Comparison of ENCODE assay signal across 8 mouse cellular contexts in genomic region chr19:4232186-4232572, GRCm38 (mm10). TPM values are rescaled to one million over a fixed set of nuclear protein-coding genes. Genes with fewer than 3 reads are reported as not detected.
DNase-seq lines count a peak whose midpoint lies in the region; ATAC-seq and TF ChIP-seq lines count a peak whose summit lies in the region.

No protein-coding gene starts in this region.

- WGBS in kidney, embryonic 15.5 days, result 37% methylated on average over 2 of the region's 2 CpGs
- WGBS in heart, embryonic 15.5 days, result 18% methylated on average over 2 of the region's 2 CpGs
- 9% methylated on average over 2 of the region's 2 CpGs for WGBS in lung, embryonic 16.5 days
- 0% methylated on average over 2 of the region's 2 CpGs for WGBS in stomach, postnatal 0 days

- TF ChIP-seq EP300 in stomach, postnatal 0 days (optimal IDR thresholded peaks at IDR 0.05), result no peak

- H3K27ac ChIP-seq in kidney, embryonic 15.5 days, result peak overlapping the region; percentile 95
- H3K27ac ChIP-seq in heart, embryonic 15.5 days, result peak overlapping the region; percentile 87
- peak overlapping the region; percentile 95 for H3K27ac ChIP-seq in lung, embryonic 16.5 days (ENCODE audit: low read length)
- H3K27ac ChIP-seq in stomach, postnatal 0 days (replicated peaks), result peak overlapping the region; percentile 87

- no peak for TF ChIP-seq CTCF in stomach, postnatal 0 days (IDR thresholded peaks at IDR 0.05; ENCODE audit: low read depth)

- H3K27me3 ChIP-seq in kidney, embryonic 15.5 days, result no peaks in the 10 kb centered on the region; the same call in 1 of the 2 replicates
- H3K27me3 ChIP-seq in heart, embryonic 15.5 days, result 0 out of 2 replicates have a peak, but pooled peaks cover 3% of the 10 kb centered on the region
- H3K27me3 ChIP-seq in lung, embryonic 16.5 days (ENCODE audit: control insufficient read depth, insufficient read depth, low read depth, low read length), result no peaks in the 10 kb centered on the region; the same call in 1 of the 2 replicates
- H3K27me3 ChIP-seq in stomach, postnatal 0 days (ENCODE audit: control insufficient read depth, insufficient read depth, low read length), result no peaks in the 10 kb centered on the region

- no peaks in the 10 kb centered on the region for H3K36me3 ChIP-seq in kidney, embryonic 15.5 days
- no peaks in the 10 kb centered on the region for H3K36me3 ChIP-seq in heart, embryonic 15.5 days
- H3K36me3 ChIP-seq in lung, embryonic 16.5 days (ENCODE audit: control insufficient read depth, insufficient read depth, low read length), result no peaks in the 10 kb centered on the region
- no peaks in the 10 kb centered on the region for H3K36me3 ChIP-seq in stomach, postnatal 0 days (ENCODE audit: control insufficient read depth, insufficient read depth, low read length)

- peak overlapping the region; percentile 53 for H3K9ac ChIP-seq in kidney, embryonic 15.5 days
- peak overlapping the region; percentile 67 for H3K9ac ChIP-seq in heart, embryonic 15.5 days
- peak overlapping the region; percentile 74 for H3K9ac ChIP-seq in lung, embryonic 16.5 days (ENCODE audit: low read length)
- peak overlapping the region; percentile 66 for H3K9ac ChIP-seq in stomach, postnatal 0 days (ENCODE audit: low read length)

- DNase-seq in kidney, postnatal 4 days, result no peak
- DNase-seq in NIH3T3 (ENCODE audit: low read depth), result peak; percentile 55
- DNase-seq in stomach, postnatal 0 days (ENCODE audit: low spot score), result no peak
- no peak for DNase-seq in yolk sac, embryonic 10.5 days (ENCODE audit: low spot score)
- no peak for DNase-seq in layer of hippocampus, adult 18-20 months (ENCODE audit: low spot score in 2 of 2)

- peaks cover 51% of the 10 kb centered on the region for H3K4me1 ChIP-seq in kidney, embryonic 15.5 days
- peaks cover 16% of the 10 kb centered on the region for H3K4me1 ChIP-seq in heart, embryonic 15.5 days (replicated peaks)
- peaks cover 19% of the 10 kb centered on the region for H3K4me1 ChIP-seq in lung, embryonic 16.5 days (replicated peaks; ENCODE audit: control insufficient read depth, insufficient read depth, low read length)
- peaks cover 3% of the 10 kb centered on the region; the same call in 1 of the 2 replicates for H3K4me1 ChIP-seq in stomach, postnatal 0 days (replicated peaks; ENCODE audit: control insufficient read depth, insufficient read depth)

- H3K4me3 ChIP-seq in kidney, embryonic 15.5 days (replicated peaks), result peak overlapping the region; percentile 53
- H3K4me3 ChIP-seq in heart, embryonic 15.5 days, result peak overlapping the region; percentile 61
- H3K4me3 ChIP-seq in lung, embryonic 16.5 days (ENCODE audit: low read length), result peak overlapping the region; percentile 67
- H3K4me3 ChIP-seq in stomach, postnatal 0 days (ENCODE audit: low read depth, low read length), result peak overlapping the region; percentile 47

- peak; percentile 8 for ATAC-seq in kidney, embryonic 15.5 days (replicated peaks; ENCODE audit: low FRiP score)
- 0 out of 2 replicates have a peak, but pooled peaks have one; percentile 3 for ATAC-seq in heart, embryonic 15.5 days (replicated peaks; ENCODE audit: insufficient number of reproducible peaks, insufficient read depth, low FRiP score, low read depth)
- peak; percentile 27 for ATAC-seq in lung, embryonic 16.5 days (ENCODE audit: low read depth)
- no peak for ATAC-seq in stomach, postnatal 0 days (ENCODE audit: low FRiP score, low TSS enrichment)

- H3K9me3 ChIP-seq in kidney, embryonic 15.5 days (replicated peaks), result no peaks in the 10 kb centered on the region
- H3K9me3 ChIP-seq in heart, embryonic 15.5 days (replicated peaks), result no peaks in the 10 kb centered on the region
- H3K9me3 ChIP-seq in lung, embryonic 16.5 days (ENCODE audit: control insufficient read depth, low read length), result no peaks in the 10 kb centered on the region
- no peaks in the 10 kb centered on the region for H3K9me3 ChIP-seq in stomach, postnatal 0 days (ENCODE audit: control insufficient read depth, low read length)

- H3K4me2 ChIP-seq in kidney, embryonic 15.5 days, result peak overlapping the region; percentile 67
- H3K4me2 ChIP-seq in heart, embryonic 15.5 days, result peak overlapping the region; percentile 85
- H3K4me2 ChIP-seq in lung, embryonic 16.5 days (ENCODE audit: low read depth, low read length), result peak overlapping the region; percentile 90
- peak overlapping the region; percentile 69 for H3K4me2 ChIP-seq in stomach, postnatal 0 days (replicated peaks; ENCODE audit: low read depth)

RNA-seq across cellular contexts. Expression of gene Pold4, which starts 0.5 kb away (rescaled TPM):
- polyA plus RNA-seq in kidney, embryonic 15.5 days (2015; fragmentation: Nextera tagmentation; extraction: Ambion mirVana), result 23.2 and 27.4 TPM in 2 replicates
- 17.1 and 24.1 TPM in 2 replicates for polyA plus RNA-seq in heart, embryonic 15.5 days (2015; fragmentation: Nextera tagmentation; extraction: Ambion mirVana)
- 32.6 and 38.0 TPM in 2 replicates for polyA plus RNA-seq in lung, embryonic 16.5 days (2015; fragmentation: Nextera tagmentation; extraction: Ambion mirVana)
- 42.8 and 45.0 TPM in 2 replicates for polyA plus RNA-seq in stomach, postnatal 0 days (2015; fragmentation: Nextera tagmentation; extraction: Ambion mirVana)
- total RNA-seq in layer of hippocampus, adult 18-20 months (2021), result 10 to 100 TPM; 14.4 to 16.5 TPM

RNA-seq across cellular contexts. Expression of gene AC109138.7, which starts 18.0 kb away (rescaled TPM):
- not detected in 2 replicates for polyA plus RNA-seq in kidney, embryonic 15.5 days (2015; fragmentation: Nextera tagmentation; extraction: Ambion mirVana)
- not detected in 2 replicates for polyA plus RNA-seq in heart, embryonic 15.5 days (2015; fragmentation: Nextera tagmentation; extraction: Ambion mirVana)
- not detected in 2 replicates for polyA plus RNA-seq in lung, embryonic 16.5 days (2015; fragmentation: Nextera tagmentation; extraction: Ambion mirVana)
- polyA plus RNA-seq in stomach, postnatal 0 days (2015; fragmentation: Nextera tagmentation; extraction: Ambion mirVana), result not detected in 2 replicates
- total RNA-seq in layer of hippocampus, adult 18-20 months (2021), result not detected

RNA-seq across cellular contexts. Expression of gene Clcf1, which starts 18.1 kb away (rescaled TPM):
- polyA plus RNA-seq in kidney, embryonic 15.5 days (2015; fragmentation: Nextera tagmentation; extraction: Ambion mirVana), result 5.1 and 6.8 TPM in 2 replicates
- 0.96 and 1.9 TPM in 2 replicates for polyA plus RNA-seq in heart, embryonic 15.5 days (2015; fragmentation: Nextera tagmentation; extraction: Ambion mirVana)
- 4.8 and 6.1 TPM in 2 replicates for polyA plus RNA-seq in lung, embryonic 16.5 days (2015; fragmentation: Nextera tagmentation; extraction: Ambion mirVana)
- 3.2 and 3.6 TPM in 2 replicates for polyA plus RNA-seq in stomach, postnatal 0 days (2015; fragmentation: Nextera tagmentation; extraction: Ambion mirVana)
- under 1 TPM; 0.38 to 0.57 TPM for total RNA-seq in layer of hippocampus, adult 18-20 months (2021)

RNA-seq across cellular contexts. Expression of gene Rad9a, which starts 30.7 kb away (rescaled TPM):
- 37.2 and 38.2 TPM in 2 replicates for polyA plus RNA-seq in kidney, embryonic 15.5 days (2015; fragmentation: Nextera tagmentation; extraction: Ambion mirVana)
- 17.3 and 24.1 TPM in 2 replicates for polyA plus RNA-seq in heart, embryonic 15.5 days (2015; fragmentation: Nextera tagmentation; extraction: Ambion mirVana)
- 30.5 and 33.6 TPM in 2 replicates for polyA plus RNA-seq in lung, embryonic 16.5 days (2015; fragmentation: Nextera tagmentation; extraction: Ambion mirVana)
- 11.0 and 11.3 TPM in 2 replicates for polyA plus RNA-seq in stomach, postnatal 0 days (2015; fragmentation: Nextera tagmentation; extraction: Ambion mirVana)
- 1 to 10 TPM; 7.9 to 9.6 TPM for total RNA-seq in layer of hippocampus, adult 18-20 months (2021)

RNA-seq across cellular contexts. Expression of gene Ssh3, which starts 36.8 kb away (rescaled TPM):
- polyA plus RNA-seq in kidney, embryonic 15.5 days (2015; fragmentation: Nextera tagmentation; extraction: Ambion mirVana), result 15.1 and 15.9 TPM in 2 replicates
- polyA plus RNA-seq in heart, embryonic 15.5 days (2015; fragmentation: Nextera tagmentation; extraction: Ambion mirVana), result 6.0 and 10.7 TPM in 2 replicates
- polyA plus RNA-seq in lung, embryonic 16.5 days (2015; fragmentation: Nextera tagmentation; extraction: Ambion mirVana), result 20.0 and 21.5 TPM in 2 replicates
- 36.9 and 41.0 TPM in 2 replicates for polyA plus RNA-seq in stomach, postnatal 0 days (2015; fragmentation: Nextera tagmentation; extraction: Ambion mirVana)
- 10 to 100 TPM; 49.5 to 49.6 TPM for total RNA-seq in layer of hippocampus, adult 18-20 months (2021)
